Mouse (Mus musculus) liver, embryonic 16.5 days (tissue): ENCODE measurements around the gene Ppp1r16b. TPM values are rescaled to one million over a fixed set of nuclear protein-coding genes. Genes with fewer than 3 reads are reported as not detected.

Experiments
- ATAC-seq: fragments of 200-750 bp; cut with Nextera tagmentation; 2 replicates; pipeline ENCODE4 v1.8.0; 2017; ENCODE audit warnings: low read depth, mild to moderate bottlenecking, moderate number of reproducible peaks, moderate library complexity
- H3K27ac ChIP-seq: fragments of 300-500 bp; sonication (generic); 2 replicates; pipeline ENCODE4 v1.5.1; 2014; ENCODE audit warnings: mild to moderate bottlenecking, low read length
- H3K27me3 ChIP-seq: fragments of 300-500 bp; sonication (generic); 2 replicates; pipeline ENCODE4 v1.6.1; 2014; ENCODE audit warnings: low read depth, low read length, mixed read lengths; ENCODE audit not compliant: control insufficient read depth, insufficient read depth
- H3K36me3 ChIP-seq: fragments of 300-500 bp; sonication (generic); 2 replicates; pipeline ENCODE4 v1.6.1; 2014; ENCODE audit warnings: mild to moderate bottlenecking; ENCODE audit not compliant: control insufficient read depth, insufficient read depth
- H3K4me1 ChIP-seq: fragments of 300-500 bp; sonication (generic); 2 replicates; pipeline ENCODE4 v1.6.1; 2014; ENCODE audit warnings: low read depth, low read length, mixed read lengths; ENCODE audit not compliant: control insufficient read depth
- H3K4me2 ChIP-seq: fragments of 300-500 bp; sonication (generic); 2 replicates; pipeline ENCODE4 v1.6.1; 2014; ENCODE audit warnings: low read depth, low read length, mixed read lengths
- H3K4me3 ChIP-seq: fragments of 300-500 bp; sonication (generic); 2 replicates; pipeline ENCODE4 v1.5.1; 2014; ENCODE audit warnings: low read depth, mild to moderate bottlenecking, low read length
- H3K9ac ChIP-seq: fragments of 300-500 bp; sonication (generic); 2 replicates; pipeline ENCODE4 v1.6.1; 2014; ENCODE audit warnings: low read depth, low read length
- H3K9me3 ChIP-seq: fragments of 300-500 bp; sonication (generic); replicated peaks from 2 replicates; pipeline ENCODE4 v1.6.1; 2016; ENCODE audit warnings: low read length; ENCODE audit not compliant: control insufficient read depth
- WGBS: fragments of 180-500 bp; shearing (Covaris S2); extraction: QIAGEN DNeasy Blood & Tissue Kit; methylation state at CpG from one replicate; pipeline ENCODE4 v1.1.7; 2014; ENCODE audit not compliant: insufficient replicate concordance; 5-methylcytosine and 5-hydroxymethylcytosine counted together
- polyA plus RNA-seq: library from polyadenylated mRNA; unstranded; fragments of >200 nt; fragmentation: Nextera tagmentation; extraction: Ambion mirVana; gene quantifications from 2 replicates; pipeline ENCODE4 v1.2.1, GENCODE M21; 2015

Gene Ppp1r16b
- polyA plus RNA-seq, 1 experiment from 2014 or later, result 1.6 TPM

- H3K4me1 ChIP-seq, result no peaks in the 10 kb centered on the region
- H3K4me3 ChIP-seq, result no peak overlapping the region
- no peak for ATAC-seq
- WGBS, result 57% methylated on average over 3 of the region's 3 CpGs
- no peaks in the 10 kb centered on the region for H3K36me3 ChIP-seq
- H3K9me3 ChIP-seq, result no peaks in the 10 kb centered on the region
- H3K4me2 ChIP-seq, result no peak overlapping the region
- no peak overlapping the region for H3K9ac ChIP-seq
- no peaks in the 10 kb centered on the region for H3K27me3 ChIP-seq
- no peak overlapping the region for H3K27ac ChIP-seq
These were observed 5.9 kb upstream of the Ppp1r16b start for GRCm38 (mm10) chr2:158659346-158659745.

GRCm38 (mm10) chr2:158666071-158666800 lies 1.0 kb downstream of the Ppp1r16b start:
- H3K4me2 ChIP-seq, result no peak overlapping the region
- 0 out of 2 replicates have a peak, but pooled peaks have one; percentile 19 for ATAC-seq

GRCm38 (mm10) chr2:158667022-158667670 lies 1.9 kb downstream of the Ppp1r16b start:
- peaks cover 50% of the 10 kb centered on the region for H3K27me3 ChIP-seq
- under 1% methylated on average over 47 of the region's 47 CpGs for WGBS
- peak; percentile 41; the same call in 1 of the 2 replicates for ATAC-seq
- H3K9ac ChIP-seq, result no peak overlapping the region; the same call in 1 of the 2 replicates
- H3K4me2 ChIP-seq, result peak overlapping the region; percentile 48
- H3K4me3 ChIP-seq, result peak overlapping the region; percentile 41
- H3K36me3 ChIP-seq, result no peaks in the 10 kb centered on the region
- H3K4me1 ChIP-seq, result no peaks in the 10 kb centered on the region; the same call in 1 of the 2 replicates
- no peak overlapping the region for H3K27ac ChIP-seq
- no peaks in the 10 kb centered on the region for H3K9me3 ChIP-seq

More at GRCm38 (mm10) chr2:158666071-158666800, 1.0 kb downstream of the Ppp1r16b start:
- Histone ChIP-seq H3K4me1 (no peaks in the 10 kb centered on the region; the same call in 1 of the 2 replicates), H3K9ac (no peak overlapping the region), H3K9me3 (no peaks in the 10 kb centered on the region), H3K27me3 (peaks cover 50% of the 10 kb centered on the region), H3K27ac (no peak overlapping the region), H3K4me3 (no peak overlapping the region), H3K36me3 (no peaks in the 10 kb centered on the region)
- WGBS, result 9% methylated on average over 13 of the region's 13 CpGs

- WGBS, result under 1% methylated on average over 54 of the region's 54 CpGs
- H3K9me3 ChIP-seq, result no peaks in the 10 kb centered on the region
- H3K27me3 ChIP-seq, result peaks cover 50% of the 10 kb centered on the region
- H3K36me3 ChIP-seq, result no peaks in the 10 kb centered on the region
- H3K4me2 ChIP-seq, result peak overlapping the region; percentile 48
- H3K9ac ChIP-seq, result no peak overlapping the region
- H3K27ac ChIP-seq, result no peak overlapping the region
- peak; percentile 10; the same call in 1 of the 2 replicates for ATAC-seq
- peak overlapping the region; percentile 41 for H3K4me3 ChIP-seq
- no peaks in the 10 kb centered on the region; the same call in 1 of the 2 replicates for H3K4me1 ChIP-seq
These were observed 2.7 kb downstream of the Ppp1r16b start for GRCm38 (mm10) chr2:158667671-158668432.

GRCm38 (mm10) chr2:158668433-158669010 lies 3.3 kb downstream of the Ppp1r16b start:
- Histone ChIP-seq H3K36me3 (no peaks in the 10 kb centered on the region), H3K9ac (no peak overlapping the region)

GRCm38 (mm10) chr2:158669199-158670195 lies 4.3 kb downstream of the Ppp1r16b start:
- no peak overlapping the region for H3K9ac ChIP-seq
- 25% methylated on average over 13 of the region's 13 CpGs for WGBS
- H3K9me3 ChIP-seq, result no peaks in the 10 kb centered on the region
- ATAC-seq, result no peak
- no peak overlapping the region for H3K4me2 ChIP-seq
- H3K27me3 ChIP-seq, result peaks cover 50% of the 10 kb centered on the region
- H3K4me1 ChIP-seq, result no peaks in the 10 kb centered on the region; the same call in 1 of the 2 replicates
- no peak overlapping the region for H3K4me3 ChIP-seq
- no peak overlapping the region for H3K27ac ChIP-seq
- no peaks in the 10 kb centered on the region for H3K36me3 ChIP-seq

More at GRCm38 (mm10) chr2:158668433-158669010, 3.3 kb downstream of the Ppp1r16b start:
- WGBS, result 11% methylated on average over 23 of the region's 23 CpGs
- ATAC-seq, result no peak
- no peak overlapping the region for H3K27ac ChIP-seq
- peaks cover 50% of the 10 kb centered on the region for H3K27me3 ChIP-seq
- H3K4me3 ChIP-seq, result peak overlapping the region; percentile 41
- no peaks in the 10 kb centered on the region; the same call in 1 of the 2 replicates for H3K4me1 ChIP-seq
- H3K9me3 ChIP-seq, result no peaks in the 10 kb centered on the region
- H3K4me2 ChIP-seq, result peak overlapping the region; percentile 48

GRCm38 (mm10) chr2:158670571-158670970 lies 5.4 kb downstream of the Ppp1r16b start:
- Histone ChIP-seq H3K27me3 (peaks cover 44% of the 10 kb centered on the region), H3K36me3 (no peaks in the 10 kb centered on the region), H3K9ac (no peak overlapping the region), H3K4me3 (no peak overlapping the region), H3K27ac (no peak overlapping the region), H3K4me1 (no peaks in the 10 kb centered on the region; the same call in 1 of the 2 replicates), H3K4me2 (no peak overlapping the region), H3K9me3 (no peaks in the 10 kb centered on the region)
- 50% methylated on average over 10 of the region's 10 CpGs for WGBS
- ATAC-seq, result no peak
